Mouse (Mus musculus): ENCODE results near the gene Fxr2.

GRCm38 (mm10) chr11:69592799-69593198 is 40.0 kb upstream of the Fxr2 start:
- TF ChIP-seq POLR2A (IDR thresholded peaks at IDR 0.05; ENCODE audit: extremely low read depth, insufficient read depth, low read length) (no peak), CTCF (IDR thresholded peaks at IDR 0.05; ENCODE audit: low read depth, low read length) (no peak)
